Mouse (Mus musculus) heart, postnatal 0 days (tissue): ENCODE results near the gene Drg1. TPM values are rescaled to one million over a fixed set of nuclear protein-coding genes. Genes with fewer than 3 reads are reported as not detected.

Experiments used
- ATAC-seq: fragments of 200-750 bp; cut with Nextera tagmentation; 2 replicates; pipeline ENCODE4 v1.8.0; 2017; ENCODE audit warnings: low read depth, moderate number of reproducible peaks, moderate library complexity; ENCODE audit not compliant: insufficient read depth
- DNase-seq: peaks from one replicate; pipeline ENCODE4 v3.0.0-alpha.2; 2016; ENCODE audit warnings: low spot score
- H3K27ac ChIP-seq: fragments of 300-500 bp; sonication (generic); 2 replicates; pipeline ENCODE4 v1.5.1; 2014; ENCODE audit warnings: low read depth, mild to moderate bottlenecking
- H3K27me3 ChIP-seq: fragments of 300-500 bp; sonication (generic); 2 replicates; pipeline ENCODE4 v1.6.1; 2014; ENCODE audit warnings: low read length, mixed read lengths; ENCODE audit not compliant: control insufficient read depth, insufficient read depth
- H3K36me3 ChIP-seq: fragments of 300-500 bp; sonication (generic); replicated peaks from 2 replicates; pipeline ENCODE4 v1.6.1; 2014; ENCODE audit warnings: low read length, mixed read lengths; ENCODE audit not compliant: control insufficient read depth, insufficient read depth
- H3K4me1 ChIP-seq: fragments of 300-500 bp; sonication (generic); 2 replicates; pipeline ENCODE4 v1.6.1; 2014; ENCODE audit warnings: antibody characterized with exemption; ENCODE audit not compliant: control insufficient read depth, insufficient read depth
- H3K4me2 ChIP-seq: fragments of 300-500 bp; sonication (generic); 2 replicates; pipeline ENCODE4 v1.6.1; 2014; ENCODE audit warnings: low read depth, mild to moderate bottlenecking, low read length, moderate library complexity
- H3K4me3 ChIP-seq: fragments of 300-500 bp; sonication (generic); 2 replicates; pipeline ENCODE4 v1.5.1; 2014; ENCODE audit warnings: low read depth, low read length
- H3K9ac ChIP-seq: fragments of 300-500 bp; sonication (generic); replicated peaks from 2 replicates; pipeline ENCODE4 v1.6.1; 2014; ENCODE audit warnings: low read depth, low read length, mixed read lengths
- H3K9me3 ChIP-seq: fragments of 300-500 bp; sonication (generic); replicated peaks from 2 replicates; pipeline ENCODE4 v1.6.1; 2016; ENCODE audit warnings: low read length; ENCODE audit not compliant: control insufficient read depth
- CTCF ChIP-seq: IDR thresholded peaks from 2 replicates; pipeline ENCODE4 v1.5.1; 2016; ENCODE audit warnings: antibody characterized with exemption, control low read depth, low read depth
- EP300 ChIP-seq: IDR thresholded peaks from 2 replicates; pipeline ENCODE4 v1.6.1; 2016; ENCODE audit warnings: antibody characterized with exemption, low read depth
- WGBS: fragments of 180-500 bp; shearing (Covaris S2); extraction: QIAGEN DNeasy Blood & Tissue Kit; methylation state at CpG from one replicate; pipeline ENCODE4 v1.1.7; 2014; 5-methylcytosine and 5-hydroxymethylcytosine counted together
- polyA plus RNA-seq: library from polyadenylated mRNA; unstranded; fragments of >200 nt; fragmentation: Nextera tagmentation; extraction: Ambion mirVana; gene quantifications from 2 replicates; pipeline ENCODE4 v1.2.1, GENCODE M21; 2015
- total RNA-seq: library from RNA; depleted of rRNA; stranded (reverse); fragments of >200 nt; gene quantifications from 2 replicates; pipeline ENCODE4 v1.2.3, GENCODE M21; 2014; ENCODE audit warnings: low replicate concordance

The Drg1 gene
- total and polyA plus RNA-seq, 2 experiments from 2014 or later = 55.1 to 128 TPM

DNA sequence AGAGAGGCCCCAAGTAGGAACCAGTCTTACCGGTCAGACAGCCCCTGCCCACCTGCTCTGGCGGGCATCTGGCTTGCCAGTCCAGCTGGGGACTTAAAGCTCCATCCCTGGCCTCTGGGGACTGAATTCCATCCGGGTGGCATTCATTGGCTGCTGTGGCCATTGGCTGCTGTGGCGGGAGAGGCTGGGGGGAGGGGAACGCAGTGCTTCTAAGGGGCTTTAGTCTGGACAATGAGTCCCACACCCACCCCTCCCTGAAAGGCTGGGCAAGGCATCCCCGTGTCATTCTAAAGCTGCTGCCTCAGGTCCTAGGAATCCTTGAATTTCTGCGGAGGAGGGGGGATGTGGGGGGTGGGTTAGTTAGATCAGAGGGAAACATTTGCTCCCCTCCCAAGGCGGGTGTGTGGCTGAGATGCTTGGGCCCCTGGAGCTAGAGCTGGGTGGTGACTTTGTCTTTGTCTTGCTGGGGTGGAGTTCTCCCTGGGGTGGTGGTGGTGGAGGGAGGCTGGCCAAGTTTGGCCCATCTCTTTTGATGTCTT, 26.6 kb upstream of the Drg1 start:
- peak overlapping the region; percentile 97 for H3K4me2 ChIP-seq
- peaks cover 46% of the 10 kb centered on the region for H3K36me3 ChIP-seq
- DNase-seq (peak; percentile 37), ATAC-seq (no peak)
- H3K27ac ChIP-seq = peak overlapping the region; percentile 98
- 4% methylated on average over 8 of the region's 8 CpGs for WGBS
- H3K9me3 ChIP-seq = no peaks in the 10 kb centered on the region
- peak overlapping the region; percentile 68 for H3K4me3 ChIP-seq
- TF ChIP-seq EP300 (0 out of 2 replicates have a peak, but pooled peaks have one; percentile 18), CTCF (no peak)
- peak overlapping the region; percentile 69 for H3K9ac ChIP-seq
- peaks cover 33% of the 10 kb centered on the region for H3K4me1 ChIP-seq
- H3K27me3 ChIP-seq = no peaks in the 10 kb centered on the region

DNA sequence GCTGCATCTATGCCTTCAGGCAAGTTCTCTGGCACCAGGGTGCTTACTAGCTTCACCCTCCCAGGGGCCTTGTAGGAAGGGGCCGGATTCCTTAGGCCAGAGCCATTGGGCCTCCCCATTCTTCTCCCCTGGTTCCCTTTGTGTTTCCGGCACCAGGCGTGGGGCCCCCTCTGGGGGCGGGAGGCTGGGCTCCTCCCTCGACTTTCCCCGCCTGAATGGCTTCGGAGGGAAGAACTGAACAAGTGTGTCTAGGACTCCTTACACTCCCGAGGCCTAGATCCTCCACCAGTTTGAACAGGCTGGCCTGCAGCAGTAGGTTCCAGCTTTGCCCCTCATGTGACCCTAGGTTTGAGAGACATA, 25.8 kb upstream of the Drg1 start:
- peak overlapping the region; percentile 69 for H3K9ac ChIP-seq
- peak overlapping the region; percentile 68 for H3K4me3 ChIP-seq
- H3K4me1 ChIP-seq = peaks cover 33% of the 10 kb centered on the region
- no peak for TF ChIP-seq CTCF
- TF ChIP-seq EP300 = no peak
- DNase-seq = peak; percentile 29
- H3K36me3 ChIP-seq = peaks cover 38% of the 10 kb centered on the region
- H3K9me3 ChIP-seq = no peaks in the 10 kb centered on the region
- peak overlapping the region; percentile 97 for H3K4me2 ChIP-seq
- no peaks in the 10 kb centered on the region for H3K27me3 ChIP-seq
- no peak for ATAC-seq
- H3K27ac ChIP-seq = peak overlapping the region; percentile 98
- WGBS = 0% methylated on average over 8 of the region's 8 CpGs

DNA sequence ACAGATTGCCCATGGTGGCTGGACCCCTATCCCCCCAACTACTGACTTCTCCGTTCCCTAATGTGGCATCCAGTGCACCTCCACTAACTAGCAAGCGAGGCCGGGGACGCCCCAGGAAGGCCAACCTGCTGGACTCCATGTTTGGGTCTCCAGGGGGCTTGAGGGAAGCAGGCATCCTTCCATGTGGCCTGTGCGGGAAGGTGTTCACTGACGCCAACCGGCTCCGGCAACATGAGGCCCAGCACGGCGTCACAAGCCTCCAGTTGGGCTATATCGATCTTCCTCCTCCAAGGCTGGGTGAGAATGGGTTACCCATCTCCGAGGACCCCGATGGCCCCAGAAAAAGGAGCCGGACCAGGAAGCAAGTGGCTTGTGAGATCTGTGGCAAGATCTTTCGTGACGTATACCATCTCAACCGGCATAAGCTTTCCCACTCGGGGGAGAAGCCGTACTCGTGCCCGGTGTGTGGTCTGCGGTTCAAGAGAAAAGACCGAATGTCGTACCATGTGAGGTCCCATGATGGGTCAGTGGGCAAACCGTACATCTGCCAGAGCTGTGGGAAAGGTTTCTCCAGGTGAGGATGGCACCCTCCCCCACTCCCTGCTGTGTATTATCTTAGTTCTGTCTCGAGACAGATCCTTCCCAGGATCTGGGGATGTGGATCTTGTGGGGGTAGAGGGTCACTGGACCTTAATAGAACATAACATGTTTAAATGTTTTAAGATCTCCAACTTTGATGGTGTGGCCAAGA, 25.3 kb upstream of the Drg1 start:
- 5% methylated on average over 26 of the region's 26 CpGs for WGBS
- peaks cover 33% of the 10 kb centered on the region for H3K4me1 ChIP-seq
- no peaks in the 10 kb centered on the region for H3K27me3 ChIP-seq
- peak overlapping the region; percentile 68 for H3K4me3 ChIP-seq
- peak overlapping the region; percentile 98 for H3K27ac ChIP-seq
- peaks cover 34% of the 10 kb centered on the region for H3K36me3 ChIP-seq
- peak overlapping the region; percentile 97 for H3K4me2 ChIP-seq
- no peak for ATAC-seq
- peak overlapping the region; percentile 69 for H3K9ac ChIP-seq
- DNase-seq = no peak
- H3K9me3 ChIP-seq = no peaks in the 10 kb centered on the region
- TF ChIP-seq CTCF (no peak), EP300 (no peak)

DNA sequence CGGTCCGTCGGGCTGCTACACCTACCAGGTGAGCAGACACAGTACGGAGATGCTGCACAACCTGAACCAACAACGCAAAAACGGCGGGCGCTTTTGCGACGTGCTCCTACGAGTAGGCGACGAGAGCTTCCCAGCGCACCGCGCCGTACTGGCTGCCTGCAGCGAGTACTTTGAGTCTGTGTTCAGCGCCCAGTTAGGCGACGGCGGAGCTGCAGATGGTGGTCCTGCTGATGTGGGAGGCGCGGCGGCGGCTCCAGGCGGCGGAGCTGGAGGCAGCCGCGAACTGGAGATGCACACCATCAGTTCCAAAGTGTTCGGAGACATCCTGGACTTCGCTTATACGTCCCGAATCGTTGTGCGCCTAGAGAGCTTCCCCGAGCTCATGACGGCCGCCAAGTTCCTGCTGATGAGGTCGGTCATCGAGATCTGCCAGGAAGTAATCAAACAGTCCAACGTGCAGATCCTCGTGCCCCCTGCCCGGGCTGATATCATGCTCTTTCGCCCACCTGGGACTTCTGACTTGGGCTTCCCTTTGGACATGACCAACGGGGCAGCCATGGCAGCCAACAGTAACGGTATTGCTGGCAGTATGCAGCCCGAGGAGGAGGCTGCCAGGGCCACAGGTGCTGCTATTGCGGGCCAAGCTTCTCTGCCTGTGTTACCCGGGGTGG, 24.6 kb upstream of the Drg1 start:
- Histone ChIP-seq H3K9ac (peak overlapping the region; percentile 69), H3K9me3 (no peaks in the 10 kb centered on the region), H3K27ac (peak overlapping the region; percentile 98), H3K4me2 (peak overlapping the region; percentile 97), H3K36me3 (peaks cover 27% of the 10 kb centered on the region), H3K27me3 (no peaks in the 10 kb centered on the region), H3K4me3 (peak overlapping the region; percentile 68), H3K4me1 (peaks cover 33% of the 10 kb centered on the region)
- WGBS = 1% methylated on average over 50 of the region's 50 CpGs
- TF ChIP-seq CTCF (no peak), EP300 (no peak)
- ATAC-seq (no peak), DNase-seq (peak; percentile 33)

DNA sequence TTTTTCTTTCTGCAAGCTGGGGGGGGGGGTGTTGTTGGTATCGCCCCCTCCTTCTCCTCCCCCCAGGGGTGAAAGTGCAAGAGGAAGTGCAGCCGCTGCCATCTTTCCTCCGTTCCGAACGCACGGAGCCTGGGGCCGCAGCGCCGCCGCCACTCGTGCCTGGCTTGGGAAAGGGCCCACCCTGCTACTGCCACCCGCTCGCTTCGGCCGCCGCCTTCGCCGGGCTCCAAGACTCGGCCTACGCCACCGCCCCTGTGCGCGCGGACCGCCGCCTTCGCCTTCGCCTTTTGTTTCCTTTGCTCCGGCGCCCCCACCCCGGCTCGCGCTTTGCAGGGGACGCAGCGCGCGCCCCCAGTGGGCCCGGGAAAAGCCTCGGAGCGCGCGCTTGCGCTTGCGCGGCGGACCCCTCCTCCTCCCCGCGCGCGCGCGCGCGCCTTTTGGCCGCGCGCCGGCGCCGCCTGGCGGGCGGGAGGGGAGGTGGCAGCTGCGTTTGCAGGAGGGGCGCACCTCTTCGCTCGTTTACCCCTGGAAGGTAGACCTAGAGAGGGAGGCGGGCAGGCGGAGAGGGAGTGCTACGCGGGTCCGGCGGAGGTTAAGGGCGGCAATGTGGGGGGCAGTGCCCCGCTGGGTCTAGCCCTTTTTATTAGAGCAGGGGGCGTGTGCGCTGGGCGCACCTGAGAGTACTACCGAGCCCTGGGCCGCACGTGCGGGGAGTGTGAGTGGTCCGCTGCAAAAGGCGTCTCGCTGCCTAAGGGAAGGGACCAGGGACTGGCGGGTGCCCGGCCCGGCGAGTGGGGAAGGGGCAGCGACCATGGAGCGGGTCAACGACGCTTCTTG, 23.8 kb upstream of the Drg1 start:
- under 1% methylated on average over 77 of the region's 92 CpGs for WGBS
- Histone ChIP-seq H3K9me3 (no peaks in the 10 kb centered on the region), H3K4me1 (peaks cover 33% of the 10 kb centered on the region), H3K4me3 (peak overlapping the region; percentile 68), H3K4me2 (peak overlapping the region; percentile 97), H3K36me3 (peaks cover 20% of the 10 kb centered on the region), H3K27ac (peak overlapping the region; percentile 98), H3K27me3 (no peaks in the 10 kb centered on the region), H3K9ac (peak overlapping the region; percentile 69)
- ATAC-seq = peak; percentile 67
- peak; percentile 24 for TF ChIP-seq CTCF
- peak; percentile 56; the same call in 1 of the 2 replicates for TF ChIP-seq EP300
- DNase-seq = peak; percentile 83
